Mouse (Mus musculus) inflammation-experienced regulatory T-cells, adult 6 months (primary cell): ENCODE measurements around the gene Slc25a16. TPM values are rescaled to one million over a fixed set of nuclear protein-coding genes. Genes with fewer than 3 reads are reported as not detected.
"Not testable (repeated sequence)": the region's sequence is repeated elsewhere in the genome, so short reads cannot be mapped to it uniquely, and the experiment has no call there.

Experiments
- ATAC-seq: one replicate; pipeline ENCODE4 v1.8.0; 2017
- polyA plus RNA-seq, 3 experiments: library from polyadenylated mRNA; unstranded; fragments of 100-300 nt; shearing (Covaris generic); gene quantifications; one replicate each; pipeline ENCODE4 v1.2.1; 2017

The Slc25a16 gene
- polyA plus RNA-seq, 3 experiments from 2014 or later: 2.9 to 5.1 (median 3.1) TPM

DNA sequence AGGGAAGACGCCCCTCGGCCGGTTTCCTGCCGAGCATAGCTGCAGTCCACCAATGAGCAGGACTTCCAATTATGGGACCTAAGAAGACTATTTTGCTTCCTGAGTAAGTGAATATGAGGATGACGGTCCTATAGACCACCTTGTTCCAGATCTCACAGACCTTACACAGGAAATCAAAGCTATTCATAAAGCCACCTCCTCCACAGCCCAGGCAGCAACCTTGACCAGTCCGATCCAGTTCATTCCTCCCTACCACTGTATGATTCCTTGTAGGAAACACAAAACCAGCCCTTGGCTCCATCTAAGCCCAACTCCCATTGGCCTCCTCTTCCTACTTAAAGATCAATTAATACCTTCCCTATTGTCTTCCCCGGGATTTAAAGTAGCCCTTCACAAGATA, 14.1 kb upstream of the Slc25a16 start:
- no peak for ATAC-seq

GRCm38 (mm10) chr10:62908896-62909295, 11.5 kb upstream of the Slc25a16 start, which contains the start of gene Tet1:
Gene Tet1, minus strand, starts transcription at chr10:62908996.
- ATAC-seq: not testable (repeated sequence)

DNA sequence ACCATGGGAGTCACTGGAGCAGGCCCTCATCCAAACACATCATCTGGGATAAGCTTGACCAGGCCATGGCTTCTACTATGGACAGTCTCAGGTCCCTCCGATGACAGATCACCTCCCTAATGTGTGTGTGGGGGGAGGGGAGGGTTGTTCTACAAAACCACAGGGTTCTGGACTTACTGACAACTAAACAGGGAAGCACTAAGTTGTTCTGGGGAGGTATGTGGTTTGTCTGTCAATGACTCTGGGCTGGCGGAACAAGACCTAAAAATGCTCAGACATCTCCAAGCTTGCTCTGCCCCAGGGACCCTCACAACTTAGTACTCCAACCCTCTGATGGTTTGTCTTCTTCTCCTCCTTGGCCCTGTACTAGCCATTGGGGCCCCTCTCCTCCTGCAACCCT, 9.3 kb upstream of the Slc25a16 start:
- no peak for ATAC-seq

DNA sequence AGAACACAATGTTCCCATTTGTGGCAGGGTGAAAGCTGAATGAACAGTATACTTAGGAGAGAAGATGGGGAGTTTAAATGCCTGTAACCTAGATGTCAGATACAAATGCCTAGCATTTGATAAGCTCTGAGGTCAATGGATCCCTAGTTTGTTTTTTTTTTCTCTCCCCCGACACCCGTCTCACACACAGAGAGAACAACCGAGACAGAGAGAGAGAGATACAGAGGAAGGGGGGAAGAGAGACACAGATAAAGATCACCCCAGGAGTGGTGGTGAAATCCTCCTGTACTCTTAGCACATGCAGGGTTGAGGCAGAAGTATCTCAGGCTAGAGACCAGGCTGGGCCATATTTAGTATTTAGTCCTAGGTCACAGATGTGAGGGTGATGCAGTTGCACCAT, 1.4 kb upstream of the Slc25a16 start:
- ATAC-seq: no peak

DNA sequence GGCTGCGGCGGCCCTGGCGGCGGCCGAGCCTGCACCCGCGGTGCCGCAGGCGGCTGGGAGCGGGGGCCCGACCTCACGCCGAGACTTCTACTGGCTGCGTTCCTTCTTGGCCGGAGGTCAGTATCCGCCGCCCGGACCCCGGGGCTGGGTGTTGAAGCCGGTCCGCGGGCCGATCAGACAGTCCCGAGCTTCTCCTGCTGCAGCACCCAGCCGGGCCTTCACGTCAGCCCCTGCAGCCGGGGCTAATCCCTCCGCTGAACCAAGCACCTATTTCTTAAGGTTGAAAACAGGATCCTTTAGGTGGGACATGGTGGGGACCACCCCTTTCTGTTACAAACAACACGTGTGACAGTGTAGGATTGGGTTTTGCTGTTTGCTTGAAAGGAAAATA, 328 bp downstream of the Slc25a16 start:
- peak; percentile 30 for ATAC-seq

DNA sequence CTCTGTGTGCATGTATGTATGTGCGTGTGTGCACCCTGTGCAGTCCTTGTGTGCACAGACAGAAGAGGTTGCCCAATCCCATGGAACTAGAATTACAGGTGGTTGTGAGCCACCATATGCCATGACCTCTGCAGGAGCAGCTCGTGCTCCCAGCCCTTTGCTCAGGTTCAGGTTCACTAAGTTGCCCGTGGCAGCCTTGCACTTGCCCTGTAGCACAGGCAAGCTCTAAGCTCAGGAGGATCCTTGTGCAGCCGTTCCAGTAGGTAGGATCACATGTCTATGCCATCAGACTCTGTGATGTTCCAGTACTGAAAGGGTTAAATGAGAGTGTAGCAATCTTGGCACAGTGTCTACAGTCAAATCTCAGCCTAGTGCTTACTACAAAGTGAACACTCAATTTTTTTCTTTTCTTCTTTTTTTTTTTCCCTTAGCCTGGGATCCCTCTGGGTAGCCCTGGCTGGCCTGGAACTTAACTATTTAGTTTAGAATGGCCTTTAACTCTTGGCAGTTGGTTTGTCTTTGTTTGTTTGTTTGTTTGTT, 3.7 kb downstream of the Slc25a16 start:
- ATAC-seq: no peak

GRCm38 (mm10) chr10:62932381-62932780, 11.9 kb downstream of the Slc25a16 start:
- ATAC-seq: no peak

- ATAC-seq: no peak
Measured at GRCm38 (mm10) chr10:62944975-62945580, 24.6 kb downstream of the Slc25a16 start.

GRCm38 (mm10) chr10:62946738-62947471, 26.5 kb downstream of the Slc25a16 start, which contains the start of gene Dna2:
Gene Dna2, plus strand, starts transcription at chr10:62947026.
- peak; percentile 89 for ATAC-seq

- no peak for ATAC-seq
Measured at GRCm38 (mm10) chr10:62948551-62948950, 28.1 kb downstream of the Slc25a16 start.

GRCm38 (mm10) chr10:62963956-62964355, 43.5 kb downstream of the Slc25a16 start:
- ATAC-seq: no peak

- ATAC-seq: no peak
Measured at GRCm38 (mm10) chr10:62965796-62966195, 45.4 kb downstream of the Slc25a16 start.

- no peak for ATAC-seq
Measured at GRCm38 (mm10) chr10:62966291-62966690, 45.9 kb downstream of the Slc25a16 start.

DNA sequence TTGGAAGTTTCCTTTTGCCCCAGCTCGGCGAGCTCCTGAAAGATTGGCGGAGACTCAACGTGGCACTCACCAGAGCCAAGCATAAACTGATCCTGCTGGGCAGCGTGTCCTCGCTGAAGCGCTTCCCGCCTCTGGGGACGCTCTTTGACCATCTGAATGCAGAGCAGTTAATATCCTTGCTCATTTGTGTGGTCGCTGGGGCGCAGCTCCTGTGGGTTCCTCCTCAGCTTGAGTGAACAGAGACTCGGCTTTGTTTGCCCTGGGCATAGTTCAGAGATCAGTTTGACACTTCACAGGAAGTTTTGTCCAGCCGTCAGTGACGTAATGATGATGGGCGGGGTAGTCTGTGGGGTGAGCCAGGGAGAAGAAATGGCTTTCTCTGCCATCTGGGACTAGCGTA, 51.4 kb downstream of the Slc25a16 start:
- no peak for ATAC-seq

- ATAC-seq: peak; percentile 3
Measured at GRCm38 (mm10) chr10:62979667-62980038, 59.2 kb downstream of the Slc25a16 start.

GRCm38 (mm10) chr10:62980039-62980954, 59.9 kb downstream of the Slc25a16 start, which contains the start of gene Rufy2:
Gene Rufy2, plus strand, starts transcription at chr10:62980223.
- peak; percentile 80 for ATAC-seq

- peak; percentile 68 for ATAC-seq
Measured at GRCm38 (mm10) chr10:62984072-62984471, 63.6 kb downstream of the Slc25a16 start.

GRCm38 (mm10) chr10:62984495-62984894, 64.1 kb downstream of the Slc25a16 start:
- ATAC-seq: peak; percentile 15

DNA sequence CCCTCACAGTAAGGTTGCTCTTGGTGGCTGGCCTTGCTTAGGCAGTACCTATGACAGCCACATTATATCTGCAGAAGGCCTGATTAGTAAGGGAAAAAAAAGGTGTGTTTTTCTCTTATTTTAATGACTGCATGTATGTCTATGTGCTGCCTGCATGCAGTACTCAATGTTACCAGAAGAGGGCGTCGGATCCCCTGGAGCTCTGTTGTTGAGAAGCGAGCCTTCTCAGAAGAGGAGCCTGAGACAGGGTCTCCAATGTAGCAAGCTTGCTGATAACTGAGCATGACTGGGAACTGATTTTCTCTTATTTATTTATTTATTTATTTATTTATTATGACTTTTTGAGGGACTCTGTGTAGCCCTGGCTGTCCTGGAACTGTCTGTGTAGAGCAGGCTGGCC, 66.9 kb downstream of the Slc25a16 start:
- ATAC-seq: no peak

DNA sequence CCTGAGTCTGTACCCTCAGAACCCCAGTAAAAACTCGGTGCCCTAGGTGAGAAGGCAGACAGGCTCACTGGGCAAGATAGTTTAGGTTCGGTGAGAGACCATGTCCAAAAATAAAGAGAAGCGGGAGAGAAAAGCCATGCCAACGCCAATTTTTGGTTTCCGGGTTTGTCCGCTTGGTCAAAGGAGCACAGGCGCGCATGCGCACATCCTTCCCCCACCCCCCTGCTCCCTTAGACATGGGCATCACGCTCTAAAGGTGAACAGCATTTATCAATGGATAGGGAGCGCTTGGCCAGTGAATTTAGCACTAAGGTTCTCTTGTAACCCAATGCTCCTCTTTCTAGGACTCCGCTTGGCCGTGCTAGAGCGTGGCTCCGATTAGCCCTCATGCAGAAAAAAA, 70.2 kb downstream of the Slc25a16 start:
- no peak for ATAC-seq

GRCm38 (mm10) chr10:62993991-62994390, 73.6 kb downstream of the Slc25a16 start:
- ATAC-seq: no peak
